Mouse (Mus musculus) spleen, adult 2 months (tissue): ENCODE data around the gene Fkbp14. TPM values are rescaled to one million over a fixed set of nuclear protein-coding genes. Genes with fewer than 3 reads are reported as not detected.

Experiments used
- DNase-seq, 2 experiments: peaks; one replicate each; pipeline versions ENCODE4 v3.0.0 to v3.0.0-alpha.2; 2012 to 2021; ENCODE audit warnings: low spot score in 2 of 2, low read depth in 1 of 2
- H3K27ac ChIP-seq: fragments of 200-500 bp; 2 replicates; pipeline ENCODE4 v1.5.1; 2012; ENCODE audit warnings: low read length, inconsistent platforms; ENCODE audit not compliant: insufficient read depth
- H3K27me3 ChIP-seq: fragments of 200-500 bp; 2 replicates; pipeline ENCODE4 v1.6.1; 2012; ENCODE audit warnings: mild to moderate bottlenecking, moderate library complexity, low read length, inconsistent platforms; ENCODE audit not compliant: control insufficient read depth, insufficient read depth
- H3K36me3 ChIP-seq: fragments of 200-500 bp; 2 replicates; pipeline ENCODE4 v1.6.1; 2012; ENCODE audit warnings: mild to moderate bottlenecking, low read length, inconsistent platforms; ENCODE audit not compliant: control insufficient read depth, insufficient read depth
- H3K4me1 ChIP-seq: fragments of 200-500 bp; 2 replicates; pipeline ENCODE4 v1.6.1; 2011; ENCODE audit warnings: inconsistent platforms; ENCODE audit not compliant: control insufficient read depth, insufficient read depth, insufficient read length
- H3K4me3 ChIP-seq: fragments of 200-500 bp; 2 replicates; pipeline ENCODE4 v1.5.1; 2011; ENCODE audit warnings: mild to moderate bottlenecking, inconsistent platforms; ENCODE audit not compliant: insufficient read depth, insufficient read length; ENCODE audit errors: extremely low read depth
- CTCF ChIP-seq: fragments of 200-500 bp; IDR thresholded peaks from 2 replicates; pipeline ENCODE4 v1.5.1; 2011; ENCODE audit warnings: mild to moderate bottlenecking, inconsistent platforms; ENCODE audit not compliant: insufficient read depth, insufficient read length, insufficient replicate concordance; ENCODE audit errors: extremely low read depth
- POLR2A ChIP-seq: fragments of 200-500 bp; IDR thresholded peaks from 2 replicates; pipeline ENCODE4 v1.6.1; 2011; ENCODE audit warnings: low read depth, low read length, inconsistent platforms
- WGBS: fragments of 180-500 bp; shearing (Covaris S2); methylation state at CpG from one replicate; pipeline ENCODE4 v1.1.7; 2018; 5-methylcytosine and 5-hydroxymethylcytosine counted together
- polyA plus RNA-seq: library from polyadenylated mRNA; depleted of rRNA; stranded (reverse); fragments of >200 nt; gene quantifications from 2 replicates; pipeline ENCODE4 v1.2.3, GENCODE M21; 2012

The Fkbp14 gene
- polyA plus RNA-seq, 1 experiment, result 0.69 TPM

GRCm38 (mm10) chr6:54549311-54549710 lies 47.8 kb downstream of the Fkbp14 start:
- 73% methylated on average over 4 of the region's 4 CpGs for WGBS

GRCm38 (mm10) chr6:54548314-54549019 lies 48.6 kb downstream of the Fkbp14 start:
- no peak overlapping the region for H3K27ac ChIP-seq
- 71% methylated on average over 13 of the region's 13 CpGs for WGBS
- no peaks in the 10 kb centered on the region for H3K27me3 ChIP-seq
- DNase-seq, result no peak
- TF ChIP-seq POLR2A, result no peak
- no peak for TF ChIP-seq CTCF
- H3K4me3 ChIP-seq, result no peak overlapping the region
- H3K4me1 ChIP-seq, result no peaks in the 10 kb centered on the region
- no peaks in the 10 kb centered on the region for H3K36me3 ChIP-seq

More at GRCm38 (mm10) chr6:54549311-54549710, 47.8 kb downstream of the Fkbp14 start:
- H3K4me3 ChIP-seq, result no peak overlapping the region
- TF ChIP-seq POLR2A, result no peak
- no peak for TF ChIP-seq CTCF
- no peaks in the 10 kb centered on the region for H3K4me1 ChIP-seq
- no peak for DNase-seq
- no peaks in the 10 kb centered on the region for H3K36me3 ChIP-seq
- no peaks in the 10 kb centered on the region for H3K27me3 ChIP-seq
- H3K27ac ChIP-seq, result no peak overlapping the region

- no peak for DNase-seq
- Histone ChIP-seq H3K4me1 (no peaks in the 10 kb centered on the region), H3K27ac (no peak overlapping the region), H3K27me3 (no peaks in the 10 kb centered on the region), H3K4me3 (no peak overlapping the region), H3K36me3 (no peaks in the 10 kb centered on the region)
- TF ChIP-seq CTCF (no peak), POLR2A (no peak)
- WGBS, result 65% methylated on average over 2 of the region's 2 CpGs
These were observed 53.5 kb downstream of the Fkbp14 start for GRCm38 (mm10) chr6:54543646-54544045.

- Histone ChIP-seq H3K27me3 (no peaks in the 10 kb centered on the region), H3K4me3 (no peak overlapping the region), H3K27ac (no peak overlapping the region), H3K36me3 (no peaks in the 10 kb centered on the region), H3K4me1 (no peaks in the 10 kb centered on the region)
- WGBS, result 90% methylated on average over 7 of the region's 7 CpGs
- no peak for TF ChIP-seq POLR2A
- no peak for TF ChIP-seq CTCF
- no peak for DNase-seq
These were observed 54.3 kb downstream of the Fkbp14 start for GRCm38 (mm10) chr6:54542836-54543235.

- Histone ChIP-seq H3K27ac (no peak overlapping the region), H3K4me1 (no peaks in the 10 kb centered on the region), H3K36me3 (no peaks in the 10 kb centered on the region), H3K27me3 (no peaks in the 10 kb centered on the region), H3K4me3 (no peak overlapping the region)
- TF ChIP-seq POLR2A (no peak), CTCF (no peak)
- DNase-seq, result no peak
- 83% methylated on average over 9 of the region's 9 CpGs for WGBS
These were observed 56.7 kb downstream of the Fkbp14 start for GRCm38 (mm10) chr6:54540252-54540887.

- 91% methylated on average over 7 of the region's 7 CpGs for WGBS
- H3K4me1 ChIP-seq, result no peaks in the 10 kb centered on the region
These were observed 57.7 kb downstream of the Fkbp14 start for GRCm38 (mm10) chr6:54539396-54539795.

GRCm38 (mm10) chr6:54538773-54539173 lies 58.3 kb downstream of the Fkbp14 start:
- no peaks in the 10 kb centered on the region for H3K4me1 ChIP-seq
- no peak overlapping the region for H3K4me3 ChIP-seq
- 67% methylated on average over 3 of the region's 3 CpGs for WGBS
- no peak overlapping the region for H3K27ac ChIP-seq
- no peak for TF ChIP-seq CTCF
- H3K27me3 ChIP-seq, result no peaks in the 10 kb centered on the region
- no peak for DNase-seq
- no peaks in the 10 kb centered on the region for H3K36me3 ChIP-seq

More at GRCm38 (mm10) chr6:54539396-54539795, 57.7 kb downstream of the Fkbp14 start:
- no peak for DNase-seq
- H3K27me3 ChIP-seq, result no peaks in the 10 kb centered on the region
- H3K27ac ChIP-seq, result no peak overlapping the region
- no peaks in the 10 kb centered on the region for H3K36me3 ChIP-seq
- TF ChIP-seq CTCF (no peak), POLR2A (no peak)
- H3K4me3 ChIP-seq, result no peak overlapping the region
